Mouse (Mus musculus) cortical plate, adult 2 months (tissue): Measurements from ENCODE around the gene E030030I06Rik. TPM values are rescaled to one million over a fixed set of nuclear protein-coding genes. Genes with fewer than 3 reads are reported as not detected.
"Not testable (repeated sequence)": the region's sequence is repeated elsewhere in the genome, so short reads cannot be mapped to it uniquely, and the experiment has no call there.

Experiments
- H3K27ac ChIP-seq: fragments of 200-500 bp; 2 replicates; pipeline ENCODE4 v1.5.1; 2012; ENCODE audit warnings: low read length, control low read depth, inconsistent platforms; ENCODE audit not compliant: insufficient read depth
- H3K4me1 ChIP-seq: fragments of 200-500 bp; 2 replicates; pipeline ENCODE4 v1.6.1; 2011; ENCODE audit warnings: low read length; ENCODE audit not compliant: control insufficient read depth, insufficient read depth
- H3K4me3 ChIP-seq: fragments of 200-500 bp; 2 replicates; pipeline ENCODE4 v1.5.1; 2011; ENCODE audit warnings: mild to moderate bottlenecking, low read length, control low read depth; ENCODE audit not compliant: insufficient read depth
- CTCF ChIP-seq: fragments of 200-500 bp; IDR thresholded peaks from 2 replicates; pipeline ENCODE4 v1.5.1; 2011; ENCODE audit warnings: mild to moderate bottlenecking, control low read depth, low read length; ENCODE audit not compliant: insufficient read depth; ENCODE audit errors: extremely low read depth
- POLR2A ChIP-seq: fragments of 200-500 bp; IDR thresholded peaks from 2 replicates; pipeline ENCODE4 v1.6.1; 2011; ENCODE audit warnings: mild to moderate bottlenecking, low read length, control low read depth; ENCODE audit not compliant: insufficient read depth; ENCODE audit errors: extremely low read depth
- polyA plus RNA-seq: library from polyadenylated mRNA; depleted of rRNA; stranded (reverse); fragments of >200 nt; gene quantifications from 2 replicates; pipeline ENCODE4 v1.2.3, GENCODE M21; 2012; rRNA removed

The E030030I06Rik gene
- polyA plus RNA-seq: 0.31 and 0.55 TPM in 2 replicates

- H3K27ac ChIP-seq: peak within 1 kb of the TSS; percentile 66; the same call in 1 of the 2 replicates
- no peaks in the 10 kb centered on the region for H3K4me1 ChIP-seq
- TF ChIP-seq CTCF (no peak), POLR2A (no peak)
- peak within 1 kb of the TSS; percentile 43 for H3K4me3 ChIP-seq
These were observed at the start of gene E030030I06Rik for GRCm38 (mm10) chr10:22149073-22149690. E030030I06Rik (minus strand) TSS chr10:22149270.

GRCm38 (mm10) chr10:22191035-22191434 is 42.0 kb upstream of the E030030I06Rik start:
- H3K4me3 ChIP-seq, H3K27ac ChIP-seq, H3K4me1 ChIP-seq: not testable (repeated sequence)

GRCm38 (mm10) chr10:22176515-22176914 is 27.4 kb upstream of the E030030I06Rik start:
- H3K4me1 ChIP-seq, H3K27ac ChIP-seq, H3K4me3 ChIP-seq: not testable (repeated sequence)

- H3K27ac ChIP-seq, H3K4me1 ChIP-seq, H3K4me3 ChIP-seq: not testable (repeated sequence)
These were observed 25.1 kb upstream of the E030030I06Rik start for GRCm38 (mm10) chr10:22174190-22174487.

GRCm38 (mm10) chr10:22173335-22174189 is 24.5 kb upstream of the E030030I06Rik start:
- H3K27ac ChIP-seq, H3K4me1 ChIP-seq, H3K4me3 ChIP-seq: not testable (repeated sequence)

GRCm38 (mm10) chr10:22172431-22173334 is 23.6 kb upstream of the E030030I06Rik start:
- H3K4me3 ChIP-seq, H3K27ac ChIP-seq, H3K4me1 ChIP-seq: not testable (repeated sequence)

- not testable (repeated sequence) for H3K4me3 ChIP-seq, H3K4me1 ChIP-seq, H3K27ac ChIP-seq
These were observed 20.0 kb upstream of the E030030I06Rik start for GRCm38 (mm10) chr10:22169116-22169515.

GRCm38 (mm10) chr10:22167061-22167460 is 18.0 kb upstream of the E030030I06Rik start:
- not testable (repeated sequence) for H3K4me3 ChIP-seq, H3K27ac ChIP-seq, H3K4me1 ChIP-seq

- H3K4me1 ChIP-seq: not testable (repeated sequence)
These were observed 17.0 kb upstream of the E030030I06Rik start for GRCm38 (mm10) chr10:22166025-22166424.

GRCm38 (mm10) chr10:22165328-22166003 is 16.4 kb upstream of the E030030I06Rik start:
- H3K4me3 ChIP-seq, H3K4me1 ChIP-seq, H3K27ac ChIP-seq: not testable (repeated sequence)

More at GRCm38 (mm10) chr10:22166025-22166424, 17.0 kb upstream of the E030030I06Rik start:
- H3K27ac ChIP-seq, H3K4me3 ChIP-seq: not testable (repeated sequence)
